Mouse (Mus musculus) limb, embryonic 15.5 days (tissue): Measurements from ENCODE around the gene Etl4. TPM values are rescaled to one million over a fixed set of nuclear protein-coding genes. Genes with fewer than 3 reads are reported as not detected.

Experiments
- ATAC-seq: fragments of 200-750 bp; cut with Nextera tagmentation; 2 replicates; pipeline ENCODE4 v1.8.0; 2017; ENCODE audit warnings: low read depth, moderate TSS enrichment; ENCODE audit not compliant: insufficient number of reproducible peaks, low FRiP score, low TSS enrichment
- H3K27ac ChIP-seq: fragments of 300-500 bp; sonication (generic); 2 replicates; pipeline ENCODE4 v1.5.1; 2015; ENCODE audit warnings: moderate library complexity, mild to moderate bottlenecking, inconsistent platforms
- H3K27me3 ChIP-seq: fragments of 300-500 bp; sonication (generic); 2 replicates; pipeline ENCODE4 v1.6.1; 2015; ENCODE audit warnings: inconsistent platforms
- H3K36me3 ChIP-seq: fragments of 300-500 bp; sonication (generic); 2 replicates; pipeline ENCODE4 v1.6.1; 2015; ENCODE audit warnings: inconsistent platforms
- H3K4me1 ChIP-seq: fragments of 300-500 bp; sonication (generic); 2 replicates; pipeline ENCODE4 v1.6.1; 2015; ENCODE audit warnings: inconsistent platforms
- H3K4me2 ChIP-seq: fragments of 300-500 bp; sonication (generic); 2 replicates; pipeline ENCODE4 v1.6.1; 2015; ENCODE audit warnings: mild to moderate bottlenecking, inconsistent platforms
- H3K4me3 ChIP-seq: fragments of 300-500 bp; sonication (generic); 2 replicates; pipeline ENCODE4 v1.5.1; 2015; ENCODE audit warnings: mild to moderate bottlenecking, inconsistent platforms
- H3K9ac ChIP-seq: fragments of 300-500 bp; sonication (generic); 2 replicates; pipeline ENCODE4 v1.6.1; 2015; ENCODE audit warnings: inconsistent platforms
- H3K9me3 ChIP-seq: fragments of 300-500 bp; sonication (generic); 2 replicates; pipeline ENCODE4 v1.6.1; 2016; ENCODE audit warnings: inconsistent platforms
- WGBS: fragments of 180-500 bp; shearing (Covaris S2); methylation state at CpG from one replicate; pipeline ENCODE4 v1.1.7; 2015; 5-methylcytosine and 5-hydroxymethylcytosine counted together
- polyA plus RNA-seq: library from polyadenylated mRNA; unstranded; fragments of >200 nt; fragmentation: Nextera tagmentation; extraction: Ambion mirVana; gene quantifications from 2 replicates; pipeline ENCODE4 v1.2.1, GENCODE M21; 2015

The Etl4 gene
- polyA plus RNA-seq, 1 experiment from 2014 or later: 33.5 TPM

- 85% methylated on average over 3 of the region's 3 CpGs for WGBS
- Histone ChIP-seq H3K9ac (no peak overlapping the region), H3K27ac (no peak overlapping the region), H3K4me3 (no peak overlapping the region), H3K4me1 (0 out of 2 replicates have a peak, but pooled peaks cover 4% of the 10 kb centered on the region), H3K36me3 (no peaks in the 10 kb centered on the region), H3K27me3 (no peaks in the 10 kb centered on the region), H3K4me2 (no peak overlapping the region), H3K9me3 (no peaks in the 10 kb centered on the region)
- ATAC-seq: no peak
Measured at GRCm38 (mm10) chr2:20749687-20750086, 840.1 kb downstream of the Etl4 start.

GRCm38 (mm10) chr2:20753282-20754110 lies 843.9 kb downstream of the Etl4 start:
- ATAC-seq: no peak
- peak overlapping the region; percentile 43 for H3K27ac ChIP-seq

GRCm38 (mm10) chr2:20756964-20757363 lies 847.4 kb downstream of the Etl4 start:
- H3K27ac ChIP-seq: no peak overlapping the region
- no peak overlapping the region for H3K4me3 ChIP-seq
- WGBS: 77% methylated on average over 3 of the region's 3 CpGs
- no peak for ATAC-seq
- H3K9me3 ChIP-seq: no peaks in the 10 kb centered on the region
- H3K9ac ChIP-seq: no peak overlapping the region
- no peak overlapping the region for H3K4me2 ChIP-seq
- H3K36me3 ChIP-seq: 0 out of 2 replicates have a peak, but pooled peaks cover 5% of the 10 kb centered on the region
- H3K4me1 ChIP-seq: 0 out of 2 replicates have a peak, but pooled peaks cover 4% of the 10 kb centered on the region
- H3K27me3 ChIP-seq: no peaks in the 10 kb centered on the region

More at GRCm38 (mm10) chr2:20753282-20754110, 843.9 kb downstream of the Etl4 start:
- Histone ChIP-seq H3K9me3 (no peaks in the 10 kb centered on the region), H3K27me3 (no peaks in the 10 kb centered on the region), H3K4me1 (0 out of 2 replicates have a peak, but pooled peaks cover 4% of the 10 kb centered on the region), H3K4me3 (no peak overlapping the region), H3K4me2 (no peak overlapping the region), H3K9ac (no peak overlapping the region), H3K36me3 (no peaks in the 10 kb centered on the region)
- 61% methylated on average over 8 of the region's 8 CpGs for WGBS

- no peaks in the 10 kb centered on the region for H3K4me1 ChIP-seq
- no peak overlapping the region for H3K9ac ChIP-seq
- H3K9me3 ChIP-seq: no peaks in the 10 kb centered on the region
- no peak overlapping the region for H3K4me3 ChIP-seq
- H3K36me3 ChIP-seq: 0 out of 2 replicates have a peak, but pooled peaks cover 5% of the 10 kb centered on the region
- 83% methylated on average over 7 of the region's 7 CpGs for WGBS
- H3K27me3 ChIP-seq: no peaks in the 10 kb centered on the region
- no peak overlapping the region for H3K27ac ChIP-seq
- ATAC-seq: no peak
- H3K4me2 ChIP-seq: no peak overlapping the region
Measured at GRCm38 (mm10) chr2:20759045-20759662, 849.6 kb downstream of the Etl4 start.

GRCm38 (mm10) chr2:20761320-20761719 lies 851.7 kb downstream of the Etl4 start:
- no peak overlapping the region for H3K27ac ChIP-seq
- ATAC-seq: no peak
- H3K4me1 ChIP-seq: no peaks in the 10 kb centered on the region
- H3K27me3 ChIP-seq: no peaks in the 10 kb centered on the region
- no peak overlapping the region for H3K4me3 ChIP-seq
- WGBS: 84% methylated on average over 5 of the region's 5 CpGs
- H3K9ac ChIP-seq: no peak overlapping the region
- H3K9me3 ChIP-seq: no peaks in the 10 kb centered on the region
- no peak overlapping the region for H3K4me2 ChIP-seq
- 0 out of 2 replicates have a peak, but pooled peaks cover 5% of the 10 kb centered on the region for H3K36me3 ChIP-seq

GRCm38 (mm10) chr2:20761751-20762150 lies 852.2 kb downstream of the Etl4 start:
- Histone ChIP-seq H3K9ac (no peak overlapping the region), H3K27ac (no peak overlapping the region), H3K4me3 (no peak overlapping the region), H3K36me3 (0 out of 2 replicates have a peak, but pooled peaks cover 8% of the 10 kb centered on the region), H3K27me3 (no peaks in the 10 kb centered on the region), H3K4me1 (no peaks in the 10 kb centered on the region), H3K4me2 (no peak overlapping the region), H3K9me3 (no peaks in the 10 kb centered on the region)
- WGBS: 77% methylated on average over 3 of the region's 3 CpGs
- no peak for ATAC-seq

- Histone ChIP-seq H3K4me1 (no peaks in the 10 kb centered on the region), H3K9ac (no peak overlapping the region), H3K36me3 (0 out of 2 replicates have a peak, but pooled peaks cover 8% of the 10 kb centered on the region), H3K4me2 (no peak overlapping the region), H3K9me3 (no peaks in the 10 kb centered on the region), H3K4me3 (no peak overlapping the region), H3K27me3 (no peaks in the 10 kb centered on the region), H3K27ac (no peak overlapping the region)
- ATAC-seq: no peak
- WGBS: 83% methylated on average over 4 of the region's 4 CpGs
Measured at GRCm38 (mm10) chr2:20763511-20764212, 854.1 kb downstream of the Etl4 start.

GRCm38 (mm10) chr2:20764566-20765090 lies 855.0 kb downstream of the Etl4 start:
- Histone ChIP-seq H3K9me3 (no peaks in the 10 kb centered on the region), H3K27ac (no peak overlapping the region), H3K4me2 (no peak overlapping the region), H3K4me1 (no peaks in the 10 kb centered on the region), H3K9ac (no peak overlapping the region), H3K4me3 (no peak overlapping the region), H3K27me3 (no peaks in the 10 kb centered on the region), H3K36me3 (0 out of 2 replicates have a peak, but pooled peaks cover 8% of the 10 kb centered on the region)
- ATAC-seq: no peak

- H3K4me1 ChIP-seq: no peaks in the 10 kb centered on the region
- no peak overlapping the region for H3K9ac ChIP-seq
- 0 out of 2 replicates have a peak, but pooled peaks cover 3% of the 10 kb centered on the region for H3K36me3 ChIP-seq
- WGBS: 64% methylated on average over 5 of the region's 5 CpGs
- ATAC-seq: no peak
- H3K4me3 ChIP-seq: no peak overlapping the region
- H3K4me2 ChIP-seq: no peak overlapping the region
- H3K27ac ChIP-seq: no peak overlapping the region
- H3K27me3 ChIP-seq: no peaks in the 10 kb centered on the region
- H3K9me3 ChIP-seq: no peaks in the 10 kb centered on the region
Measured at GRCm38 (mm10) chr2:20768681-20769080, 859.1 kb downstream of the Etl4 start.

- Histone ChIP-seq H3K4me3 (no peak overlapping the region), H3K9me3 (no peaks in the 10 kb centered on the region), H3K36me3 (0 out of 2 replicates have a peak, but pooled peaks cover 3% of the 10 kb centered on the region), H3K27ac (no peak overlapping the region), H3K27me3 (no peaks in the 10 kb centered on the region), H3K9ac (no peak overlapping the region), H3K4me1 (no peaks in the 10 kb centered on the region), H3K4me2 (no peak overlapping the region)
- ATAC-seq: no peak
Measured at GRCm38 (mm10) chr2:20770171-20770570, 860.6 kb downstream of the Etl4 start.

- Histone ChIP-seq H3K4me3 (no peak overlapping the region), H3K4me1 (no peaks in the 10 kb centered on the region), H3K27ac (no peak overlapping the region), H3K9me3 (no peaks in the 10 kb centered on the region), H3K27me3 (no peaks in the 10 kb centered on the region), H3K36me3 (no peaks in the 10 kb centered on the region), H3K9ac (no peak overlapping the region), H3K4me2 (no peak overlapping the region)
- ATAC-seq: no peak
- 72% methylated on average over 2 of the region's 2 CpGs for WGBS
Measured at GRCm38 (mm10) chr2:20774462-20774861, 864.9 kb downstream of the Etl4 start.
